In genomic region chr16:21881582-21882259, GRCm38 (mm10) we compare ENCODE assay signal across 12 mouse cellular contexts.
DNase-seq lines count a peak whose midpoint lies in the region; ATAC-seq and TF ChIP-seq lines count a peak whose summit lies in the region.
"Had no signal": no experiment of that assay in that cellular context is flagged by ENCODE, and none has a peak within 500 bp of the region (broad histone marks: within the 10 kb centered on the region; RNA-seq: fewer than 3 reads in every experiment).

No protein-coding gene starts in this region.

- dilution Hi-C loops in CH12.LX (cut with MboI; ENCODE audit: extremely low pct_ligation_motif_present, extremely low pct_unique_long_range_greater_than_20kb, low sequenced_read_pairs): no loop called here

- 57% methylated on average over 7 of the region's 7 CpGs for WGBS in midbrain, embryonic 14.5 days

- H3K27me3 ChIP-seq in CH12.LX (replicated peaks): no peaks in the 10 kb centered on the region
- no peaks in the 10 kb centered on the region for H3K27me3 ChIP-seq in midbrain, embryonic 14.5 days (ENCODE audit: control insufficient read depth, insufficient read depth, low read length)
- H3K27me3 ChIP-seq: kidney, embryonic 15.5 days had no signal

- H3K9ac ChIP-seq in CH12.LX (ENCODE audit: insufficient read depth, low read depth): no peak overlapping the region
- H3K9ac ChIP-seq in midbrain, embryonic 14.5 days (replicated peaks; ENCODE audit: low read length): no peak overlapping the region
- H3K9ac ChIP-seq: kidney, embryonic 15.5 days had no signal

- no peak for TF ChIP-seq CTCF in CH12.LX (conservative IDR thresholded peaks at IDR 0.05 in 1 of 2, IDR thresholded peaks at IDR 0.05 in 1 of 2; ENCODE audit: low read depth in 2 of 2, low read length in 2 of 2)
- TF ChIP-seq CTCF in cortical plate, adult 2 months (IDR thresholded peaks at IDR 0.05; ENCODE audit: extremely low read depth, insufficient read depth, low read length): no peak

- DNase-seq in frontal cortex, postnatal 14 days (ENCODE audit: low spot score in 2 of 2): no peak
- peak; percentile 24 for DNase-seq in CH12.LX (ENCODE audit: extremely low read depth)
- no peak for DNase-seq in midbrain, embryonic 14.5 days
- DNase-seq in retina, embryonic 14.5 days (ENCODE audit: low spot score): no peak
- DNase-seq in testis, postnatal 10 days (ENCODE audit: low spot score): no peak
- DNase-seq: adrenal gland, postnatal 25 days; lung, postnatal 14 days; right cerebral cortex, postnatal 4 days had no signal

- H3K4me2 ChIP-seq in CH12.LX (ENCODE audit: insufficient read depth, low read depth, poor library complexity, severe bottlenecking): no peak overlapping the region; the same call in 1 of the 2 replicates
- no peak overlapping the region; the same call in 1 of the 2 replicates for H3K4me2 ChIP-seq in midbrain, embryonic 14.5 days (ENCODE audit: low read length)
- H3K4me2 ChIP-seq: kidney, embryonic 15.5 days had no signal

- no peaks in the 10 kb centered on the region for H3K79me2 ChIP-seq in CH12.LX (replicated peaks; ENCODE audit: control insufficient read depth, extremely low read depth, insufficient read depth, poor library complexity, severe bottlenecking)

- no peak for TF ChIP-seq POLR2A in CH12.LX (IDR thresholded peaks at IDR 0.05; ENCODE audit: low read depth, low read length)
- TF ChIP-seq POLR2A in cortical plate, adult 2 months (IDR thresholded peaks at IDR 0.05; ENCODE audit: extremely low read depth, insufficient read depth, low read length): no peak

- in situ Hi-C loops in CH12.LX (cut with MboI; ENCODE audit: low pct_ligation_motif_present, low pct_unique_long_range_greater_than_20kb, low sequenced_read_pairs): no loop called here

- H3K36me3 ChIP-seq in CH12.LX (replicated peaks in 1 of 2; ENCODE audit: control insufficient read depth in 1 of 2, insufficient read depth in 1 of 2, low read length in 1 of 2): no peaks in the 10 kb centered on the region
- H3K36me3 ChIP-seq in midbrain, embryonic 14.5 days (ENCODE audit: control insufficient read depth, insufficient read depth, low read length): no peaks in the 10 kb centered on the region
- H3K36me3 ChIP-seq: kidney, embryonic 15.5 days had no signal

- no peak overlapping the region for H3K4me3 ChIP-seq in CH12.LX (replicated peaks in 1 of 3; ENCODE audit: low read depth in 2 of 3, low read length in 2 of 3, poor library complexity in 1 of 3)
- no peak overlapping the region for H3K4me3 ChIP-seq in cortical plate, adult 2 months (ENCODE audit: insufficient read depth, low read length)
- no peak overlapping the region for H3K4me3 ChIP-seq in midbrain, embryonic 14.5 days (replicated peaks; ENCODE audit: low read depth, low read length)
- H3K4me3 ChIP-seq: kidney, embryonic 15.5 days had no signal

- H3K4me1 ChIP-seq in CH12.LX (ENCODE audit: control insufficient read depth in 1 of 2, insufficient read depth in 2 of 2): peaks cover 7 to 13% of the 10 kb centered on the region in 2 experiments
- peaks cover 5% of the 10 kb centered on the region for H3K4me1 ChIP-seq in cortical plate, adult 2 months (ENCODE audit: control insufficient read depth, insufficient read depth, low read length)
- peaks cover 27% of the 10 kb centered on the region for H3K4me1 ChIP-seq in midbrain, embryonic 14.5 days (ENCODE audit: control insufficient read depth, insufficient read depth, low read length)
- H3K4me1 ChIP-seq: kidney, embryonic 15.5 days had no signal

- H3K9me3 ChIP-seq in CH12.LX (replicated peaks; ENCODE audit: low read length): no peaks in the 10 kb centered on the region
- H3K9me3 ChIP-seq in midbrain, embryonic 14.5 days (ENCODE audit: control insufficient read depth, low read length): no peaks in the 10 kb centered on the region
- H3K9me3 ChIP-seq: kidney, embryonic 15.5 days had no signal

- TF ChIP-seq RAD21 in CH12.LX (IDR thresholded peaks at IDR 0.05; ENCODE audit: low read depth, low read length): no peak

- no peak for TF ChIP-seq EP300 in CH12.LX (IDR thresholded peaks at IDR 0.05; ENCODE audit: low read length)

- H3K27ac ChIP-seq in CH12.LX (ENCODE audit: insufficient read depth, low read depth): no peak overlapping the region
- peak overlapping the region; percentile 51; the same call in 1 of the 2 replicates for H3K27ac ChIP-seq in cortical plate, adult 2 months (ENCODE audit: insufficient read depth, low read length)
- peak overlapping the region; percentile 80 for H3K27ac ChIP-seq in midbrain, embryonic 14.5 days (replicated peaks; ENCODE audit: low read depth, low read length)
- H3K27ac ChIP-seq: kidney, embryonic 15.5 days had no signal

- ATAC-seq in frontal cortex, adult (ENCODE audit: low TSS enrichment): peak; percentile 77
- ATAC-seq in midbrain, embryonic 14.5 days (ENCODE audit: low FRiP score, low TSS enrichment): 0 out of 2 replicates have a peak, but pooled peaks have one; percentile 60
- ATAC-seq: CD4-positive, CD25-positive, alpha-beta regulatory T cell, adult 4 months had no signal

TF ChIP-seq in CH12.LX, 34 proteins besides CTCF, POLR2A, EP300 and RAD21:
- TF ChIP-seq MAFK (IDR thresholded peaks at IDR 0.05; ENCODE audit: insufficient replicate concordance, low read length) (no peak), TBP (conservative IDR thresholded peaks at IDR 0.05; ENCODE audit: low read depth, low read length) (no peak), ZNF384 (IDR thresholded peaks at IDR 0.05; ENCODE audit: low read depth, low read length) (0 out of 2 replicates have a peak, but pooled peaks have one; percentile 18), JUN (IDR thresholded peaks at IDR 0.05; ENCODE audit: insufficient read depth, low read depth, low read length) (no peak), JUND (conservative IDR thresholded peaks at IDR 0.05; ENCODE audit: low read depth, low read length) (no peak), MXI1 (IDR thresholded peaks at IDR 0.05; ENCODE audit: low read depth, low read length) (no peak), USF2 (conservative IDR thresholded peaks at IDR 0.05; ENCODE audit: low read depth, low read length) (no peak)
